Mouse (Mus musculus) erythroblast, embryonic 14.5 days (primary cell): ENCODE results near the gene Plxnc1.

ENCODE experiments used
- GATA1 ChIP-seq: IDR thresholded peaks from 2 replicates; pipeline ENCODE4 v1.6.1; 2012; ENCODE audit warnings: low read length, inconsistent platforms, mixed read lengths
- TAL1 ChIP-seq: IDR thresholded peaks from 3 replicates; pipeline ENCODE4 v1.6.1; 2012; ENCODE audit warnings: low read length, inconsistent platforms, mixed read lengths

GRCm38 (mm10) chr10:94858277-94859033 is 86.2 kb downstream of the Plxnc1 start:
- TF ChIP-seq GATA1 = no peak
- no peak for TF ChIP-seq TAL1
